Mouse (Mus musculus): Measurements from ENCODE around the gene Arhgef7. TPM values are rescaled to one million over a fixed set of nuclear protein-coding genes. Genes with fewer than 3 reads are reported as not detected.

Arhgef7 gene
- polyA plus RNA-seq, 1 experiment from 2014 or later: 51.6 TPM

DNA sequence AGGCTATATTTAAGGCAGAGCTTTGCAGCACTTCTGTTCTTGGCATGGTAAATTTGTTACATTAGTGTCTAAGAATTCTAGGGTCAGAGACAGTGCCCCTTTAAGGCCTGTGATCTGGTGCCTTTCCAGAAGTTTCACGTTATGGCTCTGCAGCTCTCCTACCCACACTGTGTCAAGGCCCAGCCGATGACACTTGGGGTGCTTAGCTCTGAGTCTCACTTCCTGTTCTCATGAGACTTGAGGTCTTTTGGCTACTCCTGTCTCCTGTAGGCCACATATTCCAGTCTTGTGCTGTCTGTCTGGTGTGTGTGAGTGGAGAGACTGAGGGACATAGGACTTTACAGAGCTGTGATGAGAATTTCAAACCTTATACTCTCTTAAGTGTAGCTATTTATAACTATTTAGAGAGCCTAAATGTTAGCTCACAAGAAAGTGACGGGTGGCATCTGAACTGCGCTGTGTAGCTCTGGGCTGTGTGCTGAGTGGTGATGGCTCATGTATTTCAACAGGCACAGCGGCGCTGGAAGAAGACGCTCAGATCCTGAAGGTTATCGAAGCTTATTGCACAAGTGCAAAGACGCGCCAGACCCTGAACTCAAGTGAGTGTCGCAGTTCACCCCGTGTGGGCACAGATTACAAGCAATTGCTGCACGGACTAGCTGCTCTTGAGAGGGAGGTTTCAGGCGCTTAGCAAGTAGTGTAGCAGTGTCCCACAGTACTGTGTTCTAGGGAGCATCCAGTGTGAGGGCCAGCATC is 94.1 kb downstream of the Arhgef7 start:
- WGBS: 88% methylated on average over 14 of the region's 14 CpGs
- H3K36me3 ChIP-seq: peaks cover 82% of the 10 kb centered on the region
- ATAC-seq (ENCODE audit: insufficient number of reproducible peaks, low FRiP score, low TSS enrichment, low read depth): no peak

DNA sequence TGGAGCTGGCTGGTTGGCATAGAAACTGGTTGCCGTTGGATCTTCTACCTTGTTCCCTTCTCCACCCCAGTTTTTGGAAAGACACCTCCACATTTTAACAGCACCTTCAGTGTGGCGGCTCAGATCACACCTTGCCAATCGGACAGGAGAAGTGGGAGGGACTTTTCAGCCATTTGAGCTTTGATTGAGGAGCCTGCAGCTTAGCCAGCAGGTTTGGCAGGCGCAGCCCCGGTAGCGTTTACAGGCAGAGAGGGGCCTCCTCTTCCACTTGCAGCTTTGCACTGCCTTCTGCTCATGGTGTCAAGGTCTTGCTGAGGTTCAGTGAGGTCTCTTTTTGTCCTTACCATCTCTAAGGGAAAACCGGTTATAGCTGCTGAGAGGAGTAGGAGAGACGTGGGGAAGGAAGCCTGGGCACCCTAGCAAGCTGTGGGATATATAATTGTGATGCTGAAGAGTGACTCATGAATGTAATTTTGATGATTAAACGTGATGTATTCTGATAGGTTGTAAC is 95.1 kb downstream of the Arhgef7 start:
- no peak overlapping the region for H3K4me3 ChIP-seq (replicated peaks)
- no peak overlapping the region for H3K9ac ChIP-seq
- no peak overlapping the region for H3K4me2 ChIP-seq (replicated peaks)
- 68% methylated on average over 9 of the region's 9 CpGs for WGBS
- H3K27ac ChIP-seq (replicated peaks): no peak overlapping the region
- no peaks in the 10 kb centered on the region for H3K9me3 ChIP-seq (replicated peaks)
- ATAC-seq (ENCODE audit: insufficient number of reproducible peaks, low FRiP score, low TSS enrichment, low read depth): no peak
- H3K36me3 ChIP-seq: peaks cover 77% of the 10 kb centered on the region
- no peaks in the 10 kb centered on the region for H3K4me1 ChIP-seq
- no peaks in the 10 kb centered on the region for H3K27me3 ChIP-seq

More for the DNA sequence above, 94.1 kb downstream of the Arhgef7 start:
- H3K9ac ChIP-seq: no peak overlapping the region
- no peaks in the 10 kb centered on the region for H3K27me3 ChIP-seq
- no peak overlapping the region for H3K27ac ChIP-seq (replicated peaks)
- no peak overlapping the region for H3K4me3 ChIP-seq (replicated peaks)
- no peak overlapping the region for H3K4me2 ChIP-seq (replicated peaks)
- no peaks in the 10 kb centered on the region for H3K4me1 ChIP-seq
- no peaks in the 10 kb centered on the region for H3K9me3 ChIP-seq (replicated peaks)

DNA sequence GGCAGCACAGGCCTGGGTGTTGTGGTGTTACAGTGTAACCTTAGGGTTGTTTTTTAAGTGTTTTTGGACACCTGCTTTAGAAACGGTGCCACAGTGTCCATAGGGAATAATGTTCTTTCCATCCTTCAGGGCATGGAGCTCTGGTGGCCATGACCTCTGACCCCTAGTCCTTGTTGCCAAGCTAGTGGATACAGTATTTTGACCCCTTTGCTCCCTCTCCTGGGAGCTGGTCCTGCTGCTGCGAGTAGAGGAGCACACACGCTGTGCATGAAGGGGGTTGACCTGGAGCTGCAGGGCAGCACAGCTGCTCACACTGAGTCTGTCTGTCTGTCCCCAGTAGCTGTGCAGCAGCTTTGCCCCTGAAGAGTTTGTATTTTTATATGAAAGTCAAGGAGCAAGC is 98.2 kb downstream of the Arhgef7 start:
- H3K4me1 ChIP-seq: no peaks in the 10 kb centered on the region
- H3K9ac ChIP-seq: no peak overlapping the region
- peaks cover 51% of the 10 kb centered on the region for H3K36me3 ChIP-seq
- no peak overlapping the region for H3K27ac ChIP-seq (replicated peaks)
- ATAC-seq (ENCODE audit: insufficient number of reproducible peaks, low FRiP score, low TSS enrichment, low read depth): no peak
- H3K4me2 ChIP-seq (replicated peaks): no peak overlapping the region
- no peaks in the 10 kb centered on the region for H3K9me3 ChIP-seq (replicated peaks)
- no peak overlapping the region for H3K4me3 ChIP-seq (replicated peaks)
- 38% methylated on average over 3 of the region's 3 CpGs for WGBS
- H3K27me3 ChIP-seq: no peaks in the 10 kb centered on the region

DNA sequence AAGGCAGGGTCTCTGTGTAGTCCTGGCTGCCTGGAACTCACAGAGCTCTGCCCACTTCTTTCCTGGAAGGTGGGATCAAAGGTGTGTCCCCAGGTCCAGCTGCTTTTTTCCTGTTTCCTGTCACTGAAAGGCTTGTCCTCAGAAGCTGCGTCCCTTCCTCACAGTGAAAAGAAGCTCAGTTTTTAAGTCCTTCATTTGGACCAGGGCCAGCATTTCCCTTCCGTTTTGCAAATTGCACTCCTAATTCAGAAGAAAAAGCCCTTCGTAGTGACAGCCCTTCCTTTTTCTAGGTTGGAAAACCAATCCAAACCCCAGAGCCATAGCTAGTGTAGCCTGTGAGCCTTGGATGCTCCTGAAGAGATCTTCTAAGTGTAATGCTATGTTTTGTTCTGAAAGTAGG is 99.8 kb downstream of the Arhgef7 start:
- Histone ChIP-seq H3K4me2 (replicated peaks) (no peak overlapping the region), H3K4me1 (no peaks in the 10 kb centered on the region), H3K27ac (replicated peaks) (no peak overlapping the region), H3K9me3 (replicated peaks) (no peaks in the 10 kb centered on the region), H3K36me3 (peaks cover 60% of the 10 kb centered on the region), H3K4me3 (replicated peaks) (no peak overlapping the region), H3K9ac (no peak overlapping the region), H3K27me3 (no peaks in the 10 kb centered on the region)
- WGBS: 62% methylated on average over 3 of the region's 3 CpGs
- ATAC-seq (ENCODE audit: insufficient number of reproducible peaks, low FRiP score, low TSS enrichment, low read depth): no peak

DNA sequence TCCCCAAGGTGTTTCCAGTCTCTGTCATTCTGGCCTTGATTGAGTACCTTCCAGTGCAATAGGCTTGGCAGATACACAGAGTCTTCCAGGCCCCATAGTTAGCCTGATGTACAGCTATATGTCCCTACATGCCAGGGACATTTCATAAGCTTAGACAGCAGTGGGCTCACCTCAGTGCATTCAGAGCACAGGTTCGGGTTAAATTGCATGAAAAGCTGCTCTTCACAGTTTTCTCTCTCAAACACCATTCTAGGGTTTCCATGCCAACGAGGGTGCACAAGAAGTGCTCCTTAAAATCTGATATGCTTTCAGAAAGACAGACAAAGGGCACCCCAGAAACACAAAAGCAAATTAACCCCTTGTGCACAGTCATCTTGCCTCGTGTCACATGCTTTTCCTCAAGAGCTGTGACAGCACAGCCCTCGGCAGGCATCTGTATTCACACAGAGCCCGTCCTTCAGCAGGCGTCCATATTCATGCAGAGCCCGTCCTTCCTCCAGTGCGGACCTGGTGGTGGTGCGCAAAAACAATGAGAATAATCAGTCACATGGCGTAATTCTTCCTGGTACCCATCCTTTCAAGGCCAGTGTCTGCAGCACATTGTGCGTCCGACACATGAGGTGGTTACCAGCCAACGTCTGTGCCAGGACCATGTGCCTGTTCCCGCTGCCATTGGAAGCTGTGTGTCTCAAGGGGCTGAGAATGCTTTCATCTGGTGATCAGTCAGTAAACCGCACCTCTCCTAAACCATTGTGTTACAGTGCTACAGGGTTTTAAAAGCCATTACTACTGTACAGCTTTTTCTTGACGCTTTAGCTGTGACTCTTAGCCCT is 102.9 kb downstream of the Arhgef7 start:
- peaks cover 66% of the 10 kb centered on the region for H3K36me3 ChIP-seq

DNA sequence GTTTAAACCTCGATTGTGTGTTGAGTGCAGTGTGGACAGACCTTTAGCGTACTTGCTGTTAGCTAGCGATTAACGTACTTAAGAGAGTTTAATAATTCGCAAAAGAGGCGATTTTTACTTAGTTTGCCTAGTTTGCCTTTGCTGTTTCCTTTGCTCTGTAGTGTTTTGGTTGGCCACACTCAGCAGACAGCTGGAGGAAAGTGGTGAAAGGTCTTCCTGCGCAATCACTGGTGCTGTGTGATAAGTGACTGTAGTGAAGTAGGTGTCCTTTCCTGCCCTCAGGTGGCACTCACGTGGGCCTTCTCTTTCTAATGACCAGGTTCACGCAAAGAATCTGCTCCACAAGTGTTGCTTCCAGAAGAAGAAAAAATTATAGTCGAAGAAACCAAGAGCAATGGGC is 103.7 kb downstream of the Arhgef7 start:
- Histone ChIP-seq H3K27me3 (no peaks in the 10 kb centered on the region), H3K9ac (no peak overlapping the region), H3K4me2 (replicated peaks) (no peak overlapping the region), H3K4me3 (replicated peaks) (no peak overlapping the region), H3K27ac (replicated peaks) (no peak overlapping the region), H3K4me1 (no peaks in the 10 kb centered on the region), H3K9me3 (replicated peaks) (no peaks in the 10 kb centered on the region), H3K36me3 (peaks cover 59% of the 10 kb centered on the region)
- WGBS: 88% methylated on average over 10 of the region's 10 CpGs
- ATAC-seq (ENCODE audit: insufficient number of reproducible peaks, low FRiP score, low TSS enrichment, low read depth): no peak

More for the DNA sequence above, 102.9 kb downstream of the Arhgef7 start:
- Histone ChIP-seq H3K4me2 (replicated peaks) (no peak overlapping the region), H3K4me1 (no peaks in the 10 kb centered on the region), H3K27me3 (no peaks in the 10 kb centered on the region), H3K9ac (no peak overlapping the region), H3K27ac (replicated peaks) (no peak overlapping the region), H3K4me3 (replicated peaks) (no peak overlapping the region), H3K9me3 (replicated peaks) (no peaks in the 10 kb centered on the region)
- no peak for ATAC-seq (ENCODE audit: insufficient number of reproducible peaks, low FRiP score, low TSS enrichment, low read depth)
- WGBS: 74% methylated on average over 16 of the region's 16 CpGs

DNA sequence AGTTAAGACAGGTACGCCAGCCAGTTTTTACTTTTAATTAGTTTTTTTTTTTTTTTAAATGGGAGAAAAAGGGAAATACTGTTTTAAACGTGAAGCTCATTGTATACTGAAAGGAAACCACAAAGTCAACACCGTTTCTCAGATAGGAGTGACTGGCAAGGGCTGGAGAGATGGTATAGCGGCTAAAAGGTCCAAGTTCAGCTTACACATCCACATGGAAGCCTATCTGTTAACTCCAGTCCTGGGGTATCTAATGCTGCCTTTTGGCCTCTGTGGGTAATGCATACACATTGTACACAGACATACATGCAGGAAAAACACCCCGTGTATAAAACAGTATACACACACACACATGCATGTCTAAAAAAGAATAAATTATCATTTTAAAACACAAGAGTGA is 104.4 kb downstream of the Arhgef7 start:
- Histone ChIP-seq H3K4me2 (replicated peaks) (no peak overlapping the region), H3K27ac (replicated peaks) (no peak overlapping the region), H3K9ac (no peak overlapping the region), H3K9me3 (replicated peaks) (no peaks in the 10 kb centered on the region), H3K36me3 (peaks cover 54% of the 10 kb centered on the region), H3K27me3 (no peaks in the 10 kb centered on the region), H3K4me1 (no peaks in the 10 kb centered on the region), H3K4me3 (replicated peaks) (no peak overlapping the region)
- 85% methylated on average over 5 of the region's 5 CpGs for WGBS
- no peak for ATAC-seq (ENCODE audit: insufficient number of reproducible peaks, low FRiP score, low TSS enrichment, low read depth)

DNA sequence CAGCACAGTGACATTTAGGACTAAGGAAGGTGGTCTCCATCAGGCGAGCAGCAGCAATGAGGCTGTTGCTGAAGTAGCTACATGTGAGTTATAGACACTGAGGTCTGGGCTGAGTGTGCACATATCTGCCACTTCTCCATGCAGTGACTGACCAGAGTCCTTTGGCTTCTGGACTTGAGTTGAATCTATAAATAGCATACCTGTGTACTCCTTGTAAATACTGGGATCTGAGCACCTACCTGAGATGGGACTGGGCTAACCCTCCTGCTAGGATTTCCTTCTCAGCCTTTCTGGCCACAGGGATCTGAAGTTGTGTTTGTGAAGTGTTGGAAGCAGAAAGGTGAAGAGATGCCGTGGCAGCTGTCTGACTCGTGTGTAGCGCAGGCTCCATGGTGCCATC is 105.6 kb downstream of the Arhgef7 start:
- ATAC-seq (ENCODE audit: insufficient number of reproducible peaks, low FRiP score, low TSS enrichment, low read depth): no peak
- H3K36me3 ChIP-seq: peaks cover 46% of the 10 kb centered on the region
- H3K4me1 ChIP-seq: no peaks in the 10 kb centered on the region
- no peak overlapping the region for H3K4me3 ChIP-seq (replicated peaks)
- no peak overlapping the region for H3K9ac ChIP-seq
- no peak overlapping the region for H3K4me2 ChIP-seq (replicated peaks)
- H3K27me3 ChIP-seq: no peaks in the 10 kb centered on the region
- WGBS: 83% methylated on average over 4 of the region's 4 CpGs
- no peak overlapping the region for H3K27ac ChIP-seq (replicated peaks)
- H3K9me3 ChIP-seq (replicated peaks): no peaks in the 10 kb centered on the region

DNA sequence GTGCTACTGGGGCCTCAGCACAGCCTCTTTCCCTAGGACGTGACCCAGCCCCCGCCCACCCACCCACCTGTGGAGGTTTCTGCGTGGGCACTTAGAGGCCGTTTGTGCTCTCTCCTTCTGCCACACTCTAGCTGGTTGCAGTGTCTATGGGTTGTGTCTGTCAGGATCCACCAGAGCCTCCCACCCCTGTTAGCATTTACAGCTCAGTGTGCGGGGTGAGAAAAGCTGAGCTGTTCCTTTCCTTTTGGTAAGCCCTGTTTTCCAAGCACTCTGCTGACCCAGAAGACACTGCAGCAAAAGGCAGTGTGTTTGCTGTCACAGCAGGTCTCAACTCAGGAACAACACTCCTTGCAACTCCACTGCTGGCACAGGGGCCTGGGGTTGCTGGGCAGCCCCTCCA is 106.7 kb downstream of the Arhgef7 start:
- ATAC-seq (ENCODE audit: insufficient number of reproducible peaks, low FRiP score, low TSS enrichment, low read depth): no peak

DNA sequence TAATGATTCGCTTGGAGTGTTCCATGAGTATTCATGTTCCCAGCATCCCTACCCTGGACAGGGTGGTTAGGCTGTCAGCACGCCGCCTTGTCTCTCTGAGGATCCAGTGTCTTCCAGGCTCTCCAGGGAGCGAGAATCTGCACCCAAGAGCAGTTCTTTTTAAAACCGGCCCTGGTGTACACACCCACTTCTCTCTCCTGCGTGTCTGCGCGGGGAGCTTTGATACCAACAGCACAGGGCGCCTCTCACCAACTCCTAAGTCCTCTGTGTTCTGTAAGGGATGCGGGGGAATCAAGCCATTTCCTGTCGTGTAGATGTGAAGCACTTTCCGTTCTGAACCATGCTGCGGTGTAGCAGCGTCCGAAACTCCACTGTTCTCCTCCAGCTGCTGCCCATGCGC is 107.2 kb downstream of the Arhgef7 start:
- H3K9me3 ChIP-seq (replicated peaks): no peaks in the 10 kb centered on the region
- no peak for ATAC-seq (ENCODE audit: insufficient number of reproducible peaks, low FRiP score, low TSS enrichment, low read depth)
- no peak overlapping the region for H3K9ac ChIP-seq
- no peak overlapping the region for H3K4me2 ChIP-seq (replicated peaks)
- no peak overlapping the region for H3K4me3 ChIP-seq (replicated peaks)
- WGBS: 86% methylated on average over 16 of the region's 16 CpGs
- H3K36me3 ChIP-seq: peaks cover 46% of the 10 kb centered on the region
- H3K27ac ChIP-seq (replicated peaks): no peak overlapping the region
- H3K27me3 ChIP-seq: no peaks in the 10 kb centered on the region
- H3K4me1 ChIP-seq: no peaks in the 10 kb centered on the region

More for the DNA sequence above, 106.7 kb downstream of the Arhgef7 start:
- H3K4me3 ChIP-seq (replicated peaks): no peak overlapping the region
- H3K27ac ChIP-seq (replicated peaks): no peak overlapping the region
- H3K4me1 ChIP-seq: no peaks in the 10 kb centered on the region
- H3K36me3 ChIP-seq: peaks cover 46% of the 10 kb centered on the region
- H3K9me3 ChIP-seq (replicated peaks): no peaks in the 10 kb centered on the region
- H3K9ac ChIP-seq: no peak overlapping the region
- WGBS: 82% methylated on average over 5 of the region's 5 CpGs
- H3K27me3 ChIP-seq: no peaks in the 10 kb centered on the region
- no peak overlapping the region for H3K4me2 ChIP-seq (replicated peaks)

DNA sequence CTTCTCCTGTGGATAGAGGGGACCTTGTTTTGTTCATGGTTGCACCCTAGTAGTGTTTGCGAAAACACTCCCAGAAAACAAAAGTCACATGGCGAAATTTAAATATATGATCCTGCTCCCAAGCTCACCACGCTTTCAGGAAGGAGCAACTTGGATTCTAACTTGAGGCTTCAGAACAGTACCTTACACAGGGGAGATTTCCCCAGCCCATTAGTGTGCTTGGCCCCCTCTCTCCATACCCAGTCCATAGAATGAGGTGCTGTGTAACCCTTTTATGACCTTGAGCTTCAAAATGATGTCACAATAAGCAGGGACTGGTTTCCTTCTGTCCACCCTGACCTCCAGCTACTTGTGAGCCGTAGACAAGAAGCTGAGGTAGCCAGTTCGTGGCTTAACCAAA is 112.7 kb downstream of the Arhgef7 start, which contains the start of gene Tex29:
Tex29 (plus strand) TSS at position 301 of the 400 bp plus-strand sequence.
- Histone ChIP-seq H3K4me2 (replicated peaks) (no peak within 1 kb of the TSS), H3K9me3 (replicated peaks) (no peaks in the 10 kb centered on the region), H3K27ac (replicated peaks) (no peak within 1 kb of the TSS), H3K36me3 (peaks cover 2% of the 10 kb centered on the region), H3K9ac (no peak within 1 kb of the TSS), H3K27me3 (no peaks in the 10 kb centered on the region), H3K4me3 (replicated peaks) (no peak within 1 kb of the TSS), H3K4me1 (0 out of 2 replicates have a peak, but pooled peaks cover 10% of the 10 kb centered on the region)
- no peak for ATAC-seq (ENCODE audit: insufficient number of reproducible peaks, low FRiP score, low TSS enrichment, low read depth)
- 89% methylated on average over 5 of the region's 5 CpGs for WGBS

Data from embryonic facial prominence, embryonic 15.5 days (tissue).